Mouse (Mus musculus) liver, embryonic 14.5 days (tissue): ENCODE measurements around the gene Mapkapk5.

ENCODE experiments used
- CTCF ChIP-seq: IDR thresholded peaks from 2 replicates; pipeline ENCODE4 v1.5.1; 2016; ENCODE audit warnings: antibody characterized with exemption, low read depth, control low read depth
- EP300 ChIP-seq: IDR thresholded peaks from 2 replicates; pipeline ENCODE4 v1.6.1; 2016; ENCODE audit warnings: antibody characterized with exemption, low read depth

DNA sequence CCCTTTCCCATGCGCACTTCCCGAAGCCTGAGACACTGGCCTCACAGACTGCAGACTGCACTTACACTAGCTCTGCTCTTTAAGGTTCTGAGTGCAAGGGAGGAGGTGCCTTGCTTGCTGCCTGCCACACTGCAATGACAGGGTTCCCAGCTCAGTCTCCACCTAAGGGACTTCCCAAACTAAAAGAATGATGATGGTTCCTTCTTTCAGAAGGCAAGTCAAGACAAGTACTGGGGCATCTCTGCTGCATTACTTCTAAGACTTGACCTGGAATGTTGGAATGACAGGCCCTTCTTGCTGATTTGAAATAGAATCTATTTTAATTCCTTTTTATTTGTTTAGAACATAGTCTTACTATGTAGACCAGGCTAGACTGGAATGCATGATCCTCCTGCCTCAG, 8.1 kb downstream of the Mapkapk5 start:
- TF ChIP-seq CTCF (no peak), EP300 (no peak)
